Mouse (Mus musculus): ENCODE data around the gene Clec12a.

GRCm38 (mm10) chr6:129408562-129408961, 66.1 kb downstream of the Clec12a start, which contains the start of gene Clec9a:
- TF ChIP-seq CTCF (IDR thresholded peaks at IDR 0.05; ENCODE audit: extremely low read depth, insufficient read depth, low read length) (no peak), POLR2A (IDR thresholded peaks at IDR 0.05; ENCODE audit: extremely low read depth, insufficient read depth, low read length) (no peak)
